Mouse (Mus musculus): Measurements from ENCODE around the gene H1f0.

DNA sequence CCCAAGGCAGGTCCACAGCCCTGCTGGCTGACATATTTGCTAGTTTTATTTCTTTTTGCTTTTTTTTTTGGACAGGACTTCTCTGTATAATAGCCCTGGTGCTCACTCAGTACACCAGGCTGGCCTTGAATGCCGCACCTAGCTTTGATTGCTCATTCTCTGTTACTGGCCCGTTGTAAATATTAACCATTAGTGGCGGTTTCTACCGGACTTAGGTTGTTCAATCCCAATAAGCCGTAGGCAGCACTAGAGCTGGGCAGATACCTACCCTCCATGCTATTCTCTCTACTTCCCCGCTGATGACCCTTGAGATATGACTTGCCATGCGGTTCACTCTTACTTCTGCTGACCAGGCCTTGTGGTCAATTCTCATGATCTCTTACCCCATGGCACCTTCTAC is 51.3 kb downstream of the H1f0 start:
- TF ChIP-seq GATA1 (IDR thresholded peaks at IDR 0.05; ENCODE audit: low read length) (no peak), TAL1 (IDR thresholded peaks at IDR 0.05; ENCODE audit: low read length) (no peak)

Data from erythroblast, embryonic 14.5 days (primary cell).